Mouse (Mus musculus): ENCODE data around the gene Lingo2. TPM values are rescaled to one million over a fixed set of nuclear protein-coding genes. Genes with fewer than 3 reads are reported as not detected.
"Not testable (repeated sequence)": the region's sequence is repeated elsewhere in the genome, so short reads cannot be mapped to it uniquely, and the experiment has no call there.

Gene Lingo2
- total RNA-seq, 2 experiments from 2014 or later: not detected

GRCm38 (mm10) chr4:35823322-35823870, 1128.2 kb downstream of the Lingo2 start:
- no peak for DNase-seq

DNA sequence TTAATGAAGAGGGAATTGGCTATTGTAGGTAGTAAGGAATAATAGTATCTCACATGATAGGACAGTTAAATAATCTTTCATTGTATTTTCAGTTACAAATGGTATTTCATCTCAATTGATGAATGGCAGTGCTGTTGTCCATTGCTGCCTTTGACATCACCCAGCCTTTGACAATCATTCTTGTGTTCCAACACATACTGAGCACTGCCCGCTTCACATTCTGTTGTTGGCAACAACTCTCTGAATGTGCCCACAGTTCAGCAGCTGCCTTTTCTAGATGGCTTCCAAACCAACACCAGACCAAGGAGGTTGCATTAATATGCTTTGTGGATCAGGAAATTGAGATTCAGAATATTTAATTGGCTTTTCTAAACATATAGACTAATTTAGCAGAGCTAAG, 1130.8 kb downstream of the Lingo2 start:
- DNase-seq: no peak

DNA sequence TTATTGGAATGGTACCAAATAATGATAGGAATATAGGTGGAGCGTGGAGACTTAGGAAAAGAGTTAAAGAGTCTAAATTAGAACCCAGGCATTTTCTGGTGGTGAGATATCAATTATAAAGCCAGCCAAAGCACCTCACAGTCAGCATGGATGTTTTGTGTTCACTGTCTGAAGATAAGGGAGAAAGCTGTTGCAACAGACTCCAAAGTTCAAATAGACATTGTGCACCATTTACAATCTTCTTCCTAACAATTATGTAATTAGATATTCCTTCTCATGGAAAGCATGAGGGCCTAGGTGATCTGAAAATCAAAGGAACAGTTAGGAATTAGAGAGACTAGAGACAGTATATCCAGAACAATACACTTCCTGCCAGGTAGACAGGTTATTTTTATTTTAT, 1136.8 kb downstream of the Lingo2 start:
- no peak for DNase-seq

GRCm38 (mm10) chr4:35807497-35808210, 1143.9 kb downstream of the Lingo2 start:
- no peak for DNase-seq

DNA sequence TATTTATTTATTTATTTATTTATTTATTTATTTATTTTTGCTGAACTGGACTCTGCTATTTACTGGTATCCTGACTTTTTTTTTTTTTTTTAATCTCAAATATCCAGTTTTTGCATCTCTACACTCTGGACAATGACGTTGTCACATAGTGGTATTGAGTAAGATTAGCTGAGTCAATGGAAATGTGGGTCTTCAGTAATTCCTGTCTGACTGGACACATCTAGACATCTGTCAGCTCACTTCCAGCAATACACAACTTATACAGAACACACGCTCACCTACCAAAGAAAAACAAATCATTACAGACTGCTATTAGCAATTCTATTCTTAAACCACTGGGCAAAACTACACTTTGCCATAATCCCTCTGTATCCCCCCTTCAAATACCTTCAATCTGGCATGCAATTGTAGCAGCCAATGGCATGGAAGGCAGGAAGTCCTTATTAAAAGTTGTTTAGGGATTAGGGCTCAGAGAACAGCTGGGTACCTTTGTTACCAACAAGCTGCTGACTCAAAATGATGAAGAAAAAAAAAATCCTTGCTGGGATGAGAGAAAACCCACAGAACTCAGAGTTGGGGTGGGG, 1144.6 kb downstream of the Lingo2 start:
- no peak for DNase-seq

DNA sequence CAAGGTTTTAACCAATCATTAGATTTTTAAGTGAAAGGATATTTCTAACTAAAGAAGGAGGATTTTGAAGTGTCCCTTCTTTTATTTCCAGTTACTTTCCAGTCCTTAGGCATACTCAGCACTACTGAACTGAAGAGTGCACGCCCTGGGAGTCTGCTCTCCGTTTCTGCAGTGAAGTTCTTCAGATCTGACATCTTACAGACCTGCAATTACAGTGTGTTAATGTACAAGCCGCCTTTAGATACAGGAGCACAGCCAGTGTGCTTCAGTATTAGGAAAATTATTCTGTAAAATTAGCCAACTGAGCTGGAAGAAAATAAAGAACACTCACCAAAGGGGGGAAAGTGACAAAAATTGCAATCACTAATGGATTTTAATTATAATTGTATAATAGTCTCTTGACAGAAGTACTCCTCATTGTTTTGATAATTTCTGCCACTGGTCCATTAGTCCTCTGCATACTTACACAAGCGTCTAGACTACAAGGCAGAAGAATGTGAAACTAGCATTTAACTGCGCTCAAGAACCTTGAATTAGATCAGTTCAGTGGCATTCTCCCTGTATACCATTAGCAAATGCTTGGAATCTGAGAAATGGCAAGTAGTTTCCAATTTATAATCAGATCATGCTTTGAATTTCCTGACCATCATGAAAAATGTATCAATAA, 1167.2 kb downstream of the Lingo2 start:
- DNase-seq: no peak

DNA sequence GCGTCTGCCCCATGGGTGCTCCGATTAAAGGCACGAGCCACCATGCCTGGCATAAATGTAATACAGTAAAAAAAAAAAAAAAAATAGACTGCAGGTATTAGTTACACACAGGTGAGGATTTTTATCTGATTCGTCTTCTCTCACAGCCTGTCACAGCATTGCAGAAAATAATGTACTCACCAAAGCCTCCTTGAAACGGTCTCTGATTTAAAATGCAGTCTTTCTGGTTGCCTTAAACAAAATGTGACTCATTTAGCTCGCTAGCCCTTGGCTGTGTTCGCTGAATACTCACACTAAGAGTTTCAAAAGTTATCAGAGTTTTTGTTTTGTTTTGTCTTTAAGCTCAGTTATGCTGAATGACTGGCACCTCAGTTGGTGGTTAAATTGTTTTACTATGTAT, 1180.7 kb downstream of the Lingo2 start:
- no peak for DNase-seq

GRCm38 (mm10) chr4:35766905-35767304, 1184.6 kb downstream of the Lingo2 start:
- no peak for DNase-seq

DNA sequence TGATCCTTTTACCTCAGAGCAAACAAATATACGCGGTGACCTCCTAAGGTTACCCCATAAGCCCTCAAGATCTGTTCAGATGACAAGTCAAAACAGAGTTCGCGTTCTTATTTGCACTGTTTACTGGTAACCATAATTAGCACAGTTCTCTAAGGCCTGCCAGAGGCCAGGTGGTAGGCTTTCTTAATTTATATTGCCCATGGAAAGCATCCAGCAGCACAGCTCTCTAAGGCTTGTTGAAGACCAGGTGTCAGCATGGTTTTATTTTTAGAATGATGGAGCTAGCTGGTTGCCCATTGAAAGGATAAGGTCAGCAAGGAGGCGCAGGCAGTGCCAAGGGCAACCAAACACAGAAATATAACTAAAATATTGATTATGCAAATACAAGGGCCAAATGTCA, 1190.4 kb downstream of the Lingo2 start:
- no peak for DNase-seq

DNA sequence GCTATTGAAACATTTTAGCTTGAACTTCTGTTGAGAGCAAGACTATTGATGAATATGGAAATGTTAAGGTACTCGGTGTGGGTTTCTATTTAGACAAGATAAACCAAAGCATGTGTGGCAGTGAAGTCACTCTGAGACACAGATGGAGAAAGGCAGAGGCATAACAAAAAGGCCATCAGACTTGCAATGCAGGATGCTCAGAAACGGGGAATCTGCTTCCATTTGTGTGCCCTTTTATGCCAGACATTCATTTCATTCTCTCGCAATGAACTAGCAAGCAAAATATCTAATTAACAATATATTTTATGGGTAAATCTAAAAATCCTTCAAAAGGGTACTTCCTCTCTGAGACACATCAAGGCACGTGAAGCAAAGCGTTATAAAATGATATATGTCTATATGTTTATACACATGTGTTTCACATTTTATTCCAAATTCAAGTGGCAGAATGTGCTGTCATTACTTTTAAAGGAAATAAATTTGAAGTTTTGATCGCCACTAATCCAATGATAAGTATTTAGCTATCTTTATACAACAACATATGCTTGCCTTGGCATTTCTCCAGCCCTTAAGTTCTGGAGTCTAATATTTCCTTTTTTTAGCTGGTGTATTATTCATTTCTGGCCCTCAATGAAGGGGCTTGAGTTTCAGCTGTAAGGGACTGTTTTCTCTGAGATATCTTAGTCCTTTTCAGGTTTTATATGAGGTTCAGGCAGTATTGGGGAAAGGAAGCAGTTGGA, 1199.3 kb downstream of the Lingo2 start:
- DNase-seq: no peak

DNA sequence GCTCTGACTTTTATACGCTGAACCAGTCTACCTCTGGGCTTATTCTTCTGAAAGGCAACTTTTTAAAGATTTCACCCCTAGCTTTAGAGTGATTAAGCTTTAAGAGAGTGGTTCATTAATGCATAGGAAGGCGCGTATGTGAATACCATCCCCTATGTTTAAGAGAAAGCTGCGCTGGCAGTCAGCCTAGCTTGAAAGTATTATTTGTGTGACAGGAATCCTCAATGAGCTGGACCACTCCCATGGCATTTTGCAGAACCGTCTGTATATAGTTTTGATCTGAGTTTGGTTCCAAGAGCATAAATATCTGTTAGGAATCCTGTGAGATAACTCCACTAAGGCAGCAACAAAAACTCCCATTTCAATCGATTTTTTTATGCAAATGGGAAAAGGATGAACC, 1204.9 kb downstream of the Lingo2 start:
- DNase-seq: no peak

GRCm38 (mm10) chr4:35724774-35725173, 1226.8 kb downstream of the Lingo2 start:
- DNase-seq: no peak

- no peak for DNase-seq
Measured at GRCm38 (mm10) chr4:35704126-35704525, 1247.4 kb downstream of the Lingo2 start.

DNA sequence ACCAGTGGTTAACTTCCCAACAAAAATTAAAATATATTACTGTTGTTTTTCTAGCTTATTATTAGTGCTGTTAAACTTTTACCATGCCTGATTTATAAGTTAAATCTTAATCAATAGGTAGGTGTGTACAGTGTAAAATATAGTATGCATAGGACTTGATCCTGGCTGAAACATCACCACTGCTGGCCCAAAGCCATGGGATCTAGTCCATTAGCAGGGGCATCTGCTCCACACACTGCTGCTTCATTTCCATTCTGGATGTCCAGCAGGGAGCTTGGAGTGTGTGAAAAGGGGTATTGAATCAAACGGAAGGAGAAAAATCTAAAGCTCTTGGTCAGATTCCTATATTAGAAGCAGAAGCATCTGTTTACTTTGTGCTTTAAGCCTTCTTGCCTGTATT, 1248.9 kb downstream of the Lingo2 start:
- DNase-seq: no peak

DNA sequence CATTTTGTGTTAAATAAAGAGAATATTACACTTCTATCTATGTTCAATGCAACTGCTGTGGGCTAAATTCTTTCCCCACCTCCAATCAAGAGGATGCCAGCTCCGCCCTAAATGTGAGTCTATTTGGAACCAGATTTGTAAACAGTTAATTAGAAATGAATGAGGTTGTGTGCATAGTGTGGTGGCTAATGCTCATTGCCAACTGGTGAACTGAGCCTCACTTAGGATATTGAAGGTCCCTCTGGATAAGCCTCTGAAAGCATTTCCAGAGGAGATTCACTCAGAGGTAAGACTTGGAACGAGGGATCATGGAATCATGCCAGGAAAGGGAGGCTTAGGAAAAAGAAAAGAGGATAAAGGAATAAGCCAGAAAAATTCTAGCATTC, 1256.4 kb downstream of the Lingo2 start:
- DNase-seq: no peak

- DNase-seq: no peak
Measured at GRCm38 (mm10) chr4:35694360-35695136, 1257.0 kb downstream of the Lingo2 start.

GRCm38 (mm10) chr4:35690521-35690920, 1261.0 kb downstream of the Lingo2 start:
- no peak for DNase-seq

GRCm38 (mm10) chr4:35688498-35689240, 1262.9 kb downstream of the Lingo2 start:
- DNase-seq: not testable (repeated sequence)
